Mouse (Mus musculus): ENCODE results near the gene D10Jhu81e.
A peak's percentile ranks its signal among the peaks of the same experiment; 100 is the strongest.
"Not testable (repeated sequence)": the region's sequence is repeated elsewhere in the genome, so short reads cannot be mapped to it uniquely, and the experiment has no call there.

D10Jhu81e gene

GRCm38 (mm10) chr10:78169281-78170042, at the start of gene D10Jhu81e:
D10Jhu81e (minus strand) TSS chr10:78169782.
- peak; percentile 100 for DNase-seq

- no peak for DNase-seq
Observed at GRCm38 (mm10) chr10:78218576-78218975, 49.0 kb upstream of the D10Jhu81e start.

- DNase-seq: no peak
Observed at GRCm38 (mm10) chr10:78216376-78217083, 46.9 kb upstream of the D10Jhu81e start.

GRCm38 (mm10) chr10:78214371-78214770, 44.8 kb upstream of the D10Jhu81e start:
- no peak for DNase-seq

GRCm38 (mm10) chr10:78211311-78211710, 41.7 kb upstream of the D10Jhu81e start:
- no peak for DNase-seq

- DNase-seq: no peak
Observed at GRCm38 (mm10) chr10:78201182-78201581, 31.6 kb upstream of the D10Jhu81e start.

- DNase-seq: no peak
Observed at GRCm38 (mm10) chr10:78192933-78193332, 23.4 kb upstream of the D10Jhu81e start.

- DNase-seq: not testable (repeated sequence)
Observed at GRCm38 (mm10) chr10:78186076-78186475, 16.5 kb upstream of the D10Jhu81e start.

GRCm38 (mm10) chr10:78185381-78185725, 15.8 kb upstream of the D10Jhu81e start:
- no peak for DNase-seq

- DNase-seq: peak; percentile 97
Observed at GRCm38 (mm10) chr10:78184531-78185380, 15.2 kb upstream of the D10Jhu81e start, which contains the start of gene Pwp2. Pwp2 (minus strand) TSS chr10:78185149.

GRCm38 (mm10) chr10:78183577-78183976, 14.0 kb upstream of the D10Jhu81e start:
- DNase-seq: no peak

- no peak for DNase-seq
Observed at GRCm38 (mm10) chr10:78182321-78182720, 12.7 kb upstream of the D10Jhu81e start.

GRCm38 (mm10) chr10:78174474-78174873, 4.9 kb upstream of the D10Jhu81e start:
- no peak for DNase-seq

GRCm38 (mm10) chr10:78171581-78171980, 2.0 kb upstream of the D10Jhu81e start:
- no peak for DNase-seq

GRCm38 (mm10) chr10:78171057-78171456, 1.5 kb upstream of the D10Jhu81e start:
- no peak for DNase-seq

GRCm38 (mm10) chr10:78170445-78170844, 863 bp upstream of the D10Jhu81e start:
- no peak for DNase-seq

GRCm38 (mm10) chr10:78168792-78169191, 790 bp downstream of the D10Jhu81e start:
- no peak for DNase-seq

- no peak for DNase-seq
Observed at GRCm38 (mm10) chr10:78167775-78168174, 1.8 kb downstream of the D10Jhu81e start.

GRCm38 (mm10) chr10:78167333-78167732, 2.2 kb downstream of the D10Jhu81e start:
- no peak for DNase-seq

- no peak for DNase-seq
Observed at GRCm38 (mm10) chr10:78165256-78166005, 4.2 kb downstream of the D10Jhu81e start.

- DNase-seq: no peak
Observed at GRCm38 (mm10) chr10:78164786-78165185, 4.8 kb downstream of the D10Jhu81e start.

- peak; percentile 83 for DNase-seq
Observed at GRCm38 (mm10) chr10:78163923-78164322, 5.7 kb downstream of the D10Jhu81e start.

All from lung, postnatal 36 days (tissue).